Mouse (Mus musculus): ENCODE measurements around the gene Sh3bgrl2. TPM values are rescaled to one million over a fixed set of nuclear protein-coding genes. Genes with fewer than 3 reads are reported as not detected.

Gene Sh3bgrl2
- polyA plus RNA-seq, 1 experiment = not detected

GRCm38 (mm10) chr9:83663981-83664897 is 116.1 kb downstream of the Sh3bgrl2 start:
- TF ChIP-seq GATA1 (IDR thresholded peaks at IDR 0.05; ENCODE audit: low read length) = no peak

DNA sequence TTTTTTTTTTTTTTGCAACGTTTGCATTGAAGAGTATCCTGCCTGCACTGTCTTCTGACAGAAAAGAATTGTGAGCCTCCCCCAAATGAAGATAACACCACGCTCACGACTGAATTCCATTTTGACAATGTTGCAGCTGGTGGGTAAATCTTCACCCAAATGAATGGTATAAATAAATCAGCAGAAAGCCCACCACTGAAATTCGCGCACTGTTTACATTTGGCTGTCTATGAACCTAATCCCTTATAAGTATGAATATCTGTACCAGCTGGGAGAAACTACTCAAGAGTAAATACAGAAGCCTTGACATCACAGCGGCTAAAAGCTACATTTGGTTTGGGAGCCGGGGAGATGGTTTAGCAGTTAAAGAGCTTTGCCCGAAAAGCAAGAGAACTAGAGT is 116.8 kb downstream of the Sh3bgrl2 start:
- TF ChIP-seq GATA1 (IDR thresholded peaks at IDR 0.05; ENCODE audit: low read length) = no peak

DNA sequence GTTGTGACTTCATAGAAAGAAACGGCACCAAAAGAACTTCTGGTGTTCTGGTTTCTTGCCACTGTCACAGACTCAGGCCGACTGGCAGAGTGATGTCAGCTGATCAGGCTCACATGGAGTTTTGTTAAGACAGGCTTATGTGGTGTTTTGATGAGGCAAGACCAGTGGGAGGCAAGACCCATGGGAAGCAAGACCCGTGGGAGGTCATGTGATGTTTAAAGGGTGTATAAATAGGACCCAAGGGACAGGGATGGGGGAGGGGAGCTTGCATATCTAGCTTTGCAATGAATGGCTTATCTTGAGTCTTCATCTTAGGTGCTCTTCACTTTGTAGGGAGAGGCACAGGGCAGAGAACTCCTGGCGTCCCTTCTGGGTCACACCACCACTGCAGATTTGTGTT is 118.9 kb downstream of the Sh3bgrl2 start:
- TF ChIP-seq GATA1 (IDR thresholded peaks at IDR 0.05; ENCODE audit: low read length) = no peak

DNA sequence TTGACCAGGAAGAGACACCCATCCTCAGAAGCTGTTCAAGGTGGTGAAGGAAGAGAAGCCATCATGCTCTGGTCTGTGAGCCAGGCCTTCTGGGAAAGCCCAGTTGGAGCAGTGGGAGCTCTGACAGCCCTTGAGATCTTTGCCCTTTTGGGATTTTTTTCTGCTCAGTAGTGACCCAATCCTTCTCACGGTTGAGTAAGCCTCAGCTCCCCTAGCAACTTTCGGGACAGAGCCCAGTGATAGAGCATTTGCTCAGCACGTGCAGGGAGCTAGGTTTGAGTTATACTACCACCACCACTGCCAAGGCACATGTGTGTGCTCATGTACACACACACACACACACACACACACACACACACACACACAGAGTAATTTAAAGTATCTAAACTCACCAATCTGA is 131.5 kb downstream of the Sh3bgrl2 start:
- TF ChIP-seq GATA1 (IDR thresholded peaks at IDR 0.05; ENCODE audit: low read length) = no peak

GRCm38 (mm10) chr9:83681661-83682655 is 133.8 kb downstream of the Sh3bgrl2 start:
- TF ChIP-seq GATA1 (IDR thresholded peaks at IDR 0.05; ENCODE audit: low read length) = no peak

DNA sequence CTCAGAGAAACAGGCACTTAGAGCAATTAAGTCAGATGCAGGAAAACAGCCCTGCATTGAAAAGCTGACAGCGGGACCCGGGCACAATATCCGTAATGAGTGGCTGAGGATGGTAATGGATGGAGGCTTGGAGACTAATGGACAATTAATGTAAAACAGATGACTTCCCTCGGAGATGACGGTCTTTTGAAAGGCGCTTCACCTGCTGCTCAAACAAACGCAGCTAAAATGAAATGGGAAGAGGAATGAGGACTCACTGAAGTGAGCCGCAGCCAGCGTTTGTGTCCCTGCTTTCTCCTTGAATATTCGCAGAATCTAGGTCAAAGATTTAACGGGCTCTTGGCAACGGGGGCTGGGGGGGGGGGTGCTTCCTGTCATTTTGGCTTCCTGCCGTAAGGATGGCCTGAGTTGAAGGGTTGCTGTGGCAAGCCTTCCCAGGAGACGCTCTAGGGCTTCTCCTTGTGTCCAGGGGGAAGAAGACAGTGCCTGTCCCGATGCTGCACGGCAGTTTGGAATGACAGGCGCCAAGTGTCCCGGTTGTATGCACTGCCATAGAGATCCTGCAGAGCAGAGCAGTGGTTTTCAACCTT is 138.5 kb downstream of the Sh3bgrl2 start:
- TF ChIP-seq GATA1 (IDR thresholded peaks at IDR 0.05; ENCODE audit: low read length) = no peak

GRCm38 (mm10) chr9:83687904-83688303 is 139.8 kb downstream of the Sh3bgrl2 start:
- no peak for TF ChIP-seq GATA1 (IDR thresholded peaks at IDR 0.05; ENCODE audit: low read length)

Other genes starting within 250 kb of the Sh3bgrl2 start
- 0.99 and 1.5 TPM in 2 replicates for gene Lca5, start 107.2 kb upstream of the Sh3bgrl2 start, polyA plus RNA-seq (2012)